Mouse (Mus musculus) spleen, postnatal 14 days (tissue): ENCODE measurements at regions not wholly inside any gene's neighbourhood (a gene's known extent, or its start where the extent isn't known, plus 50 kb on each side); places are given as distances from the start of the nearest gene placed in this dataset.

Source experiments
- DNase-seq, 2 experiments: peaks; one replicate each; pipeline ENCODE4 v3.0.0; 2021 to 2022; ENCODE audit warnings: low spot score in 2 of 2

- DNase-seq, result no peak
These were observed 52.8 kb upstream of the Chodl start for GRCm38 (mm10) chr16:78877941-78878340.

- DNase-seq, result no peak
These were observed 71.7 kb upstream of the Chodl start for GRCm38 (mm10) chr16:78859006-78859405.

DNA sequence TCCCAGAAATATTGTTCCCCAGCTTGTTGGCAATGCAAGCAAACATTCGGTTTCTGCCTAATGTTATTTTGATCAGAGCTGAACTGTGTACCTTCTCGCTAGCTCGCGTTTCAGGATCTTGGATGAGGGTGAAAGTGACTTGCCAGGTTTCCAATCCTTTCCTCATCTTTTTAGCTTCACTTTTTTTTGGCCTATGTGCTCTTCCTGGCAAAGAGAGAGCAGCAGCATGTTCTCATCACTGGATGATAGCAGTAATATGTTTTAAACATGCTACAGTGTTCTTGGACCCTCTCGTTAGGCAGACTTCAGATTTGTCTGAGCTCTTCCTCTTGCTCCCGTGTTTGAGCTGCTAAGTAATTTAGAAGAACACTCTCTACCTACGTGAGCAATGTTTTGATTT lies 99.8 kb upstream of the Chodl start:
- no peak for DNase-seq

GRCm38 (mm10) chr16:78827739-78828138 lies 103.0 kb upstream of the Chodl start:
- DNase-seq, result no peak

DNA sequence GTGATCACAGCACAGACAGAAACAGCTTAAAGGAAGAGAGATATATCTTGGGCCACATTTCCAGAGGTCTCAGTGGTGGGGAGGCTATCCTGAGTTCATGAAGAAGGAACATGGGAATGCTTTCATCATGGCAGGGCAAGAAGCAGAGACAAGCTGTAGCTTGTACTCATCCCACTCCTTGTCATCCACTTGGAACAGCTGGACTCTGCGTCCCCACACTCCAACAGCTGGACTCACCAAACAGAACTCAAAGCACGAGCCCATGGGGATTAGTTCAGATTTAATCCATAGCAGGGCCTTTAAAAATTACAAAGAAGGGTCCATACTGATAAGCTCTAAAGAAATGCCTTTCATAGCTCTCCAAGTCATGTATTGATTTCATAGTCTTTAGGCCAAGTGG lies 140.7 kb upstream of the Chodl start:
- no peak for DNase-seq

DNA sequence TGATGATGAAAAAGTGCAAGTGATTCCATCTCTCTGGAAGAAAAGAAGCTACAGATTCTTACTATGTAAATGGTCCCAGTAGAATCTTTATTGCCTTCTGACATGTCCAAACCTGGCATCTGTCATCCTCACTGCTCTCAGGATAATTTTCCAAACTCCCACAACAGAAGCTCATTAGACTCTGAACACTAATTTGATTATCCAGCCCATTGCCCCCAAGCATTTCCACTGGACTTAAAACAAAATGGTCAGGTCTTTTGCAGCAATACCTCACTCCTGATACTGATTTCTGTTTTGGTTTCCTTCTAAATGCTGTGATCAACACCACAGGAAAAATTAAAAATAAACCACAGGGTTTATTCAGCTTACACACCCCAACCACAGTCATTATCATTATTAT lies 171.5 kb upstream of the Chodl start:
- DNase-seq, result no peak

GRCm38 (mm10) chr16:78737902-78738301 lies 161.4 kb upstream of the D16Ertd472e start:
- DNase-seq, result no peak

GRCm38 (mm10) chr16:78730583-78731501 lies 154.3 kb upstream of the D16Ertd472e start:
- no peak for DNase-seq

GRCm38 (mm10) chr16:78725541-78725940 lies 149.0 kb upstream of the D16Ertd472e start:
- DNase-seq, result no peak

DNA sequence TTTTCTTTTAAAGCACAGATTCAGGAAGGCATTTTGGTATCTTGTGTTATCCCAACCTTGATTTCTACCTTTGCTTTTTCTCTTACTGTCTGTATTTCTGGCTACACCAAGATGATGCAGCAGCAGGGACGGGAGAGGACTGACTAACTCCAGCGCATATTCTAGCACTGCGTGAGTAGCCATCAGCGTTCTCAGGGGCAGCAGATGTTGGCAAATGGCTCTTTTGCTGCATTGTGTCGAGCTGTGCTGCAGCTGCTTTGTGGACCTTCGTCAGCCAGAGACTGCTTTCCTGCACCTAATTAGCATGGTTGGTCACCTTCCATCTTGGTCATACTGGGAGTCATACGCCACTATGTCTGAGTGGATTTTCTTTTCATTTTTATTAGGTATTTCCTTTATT lies 133.4 kb upstream of the D16Ertd472e start:
- DNase-seq, result no peak

DNA sequence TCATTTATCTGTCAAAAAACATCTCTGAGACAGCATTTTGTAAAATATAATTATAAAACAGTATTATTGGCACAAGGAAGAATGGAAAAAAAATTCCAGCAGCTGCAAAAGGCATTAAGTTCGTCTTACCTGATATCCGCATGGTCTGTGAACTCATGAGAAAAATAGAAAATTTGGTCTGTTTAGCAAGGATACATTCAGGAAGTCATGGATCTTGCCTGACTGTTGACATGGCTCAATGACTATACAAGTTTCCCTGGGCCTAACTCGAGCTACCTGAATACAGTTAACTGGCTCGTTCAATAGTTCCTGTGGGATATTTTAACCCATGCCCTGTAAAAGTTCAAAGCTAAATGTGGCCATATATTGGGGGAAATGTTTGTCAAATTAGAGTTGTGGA lies 131.1 kb upstream of the D16Ertd472e start:
- DNase-seq, result no peak

DNA sequence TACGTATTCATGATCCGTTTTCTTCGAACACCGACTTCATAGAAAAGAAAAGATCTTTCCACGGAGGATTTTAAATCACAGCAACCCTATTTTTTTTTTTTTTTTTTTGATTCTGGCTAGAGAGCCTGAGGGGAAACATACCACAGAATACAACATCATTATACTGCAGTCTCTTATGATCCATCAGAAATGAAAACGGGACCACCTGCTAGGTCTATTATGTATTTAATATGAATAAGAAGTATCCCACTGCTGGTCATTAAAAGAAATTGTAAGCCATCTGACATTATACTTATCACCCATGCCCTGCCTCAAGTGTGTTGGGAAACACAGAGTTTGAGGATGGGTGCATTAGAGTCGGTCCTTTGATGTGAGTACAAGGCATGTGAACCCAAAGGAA lies 130.7 kb upstream of the D16Ertd472e start:
- no peak for DNase-seq

DNA sequence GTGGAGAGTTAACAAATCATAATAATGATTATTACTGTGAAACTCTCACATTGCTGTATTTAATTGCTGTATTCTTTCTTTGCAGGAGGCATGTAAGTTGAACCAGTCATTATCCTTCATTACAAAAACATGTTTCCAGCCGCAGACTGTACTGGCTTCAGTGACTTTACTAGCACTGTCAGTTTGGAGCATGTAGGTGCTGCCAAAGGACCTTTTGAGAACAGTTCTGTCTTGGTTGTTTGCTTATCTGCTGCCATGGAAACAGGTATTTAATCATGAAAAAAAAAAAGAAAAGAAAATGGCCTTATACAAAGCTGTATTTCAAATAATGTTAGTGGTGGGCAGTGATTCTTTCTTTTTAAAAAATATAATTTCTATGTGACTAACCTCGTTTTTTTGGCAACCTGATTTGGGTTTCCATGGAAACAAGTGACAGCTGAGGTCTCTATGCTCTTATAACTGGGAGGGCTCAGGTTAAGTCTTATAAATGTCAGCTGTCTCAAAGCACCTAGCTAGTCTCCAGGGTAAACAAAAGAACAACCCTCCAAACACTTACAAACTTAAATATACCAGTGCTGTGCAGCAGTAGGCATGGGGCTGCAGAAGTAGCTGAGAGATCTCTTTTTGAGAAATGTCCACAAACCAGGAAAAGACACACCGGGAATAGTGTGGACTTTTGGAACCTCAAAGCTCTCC lies 121.2 kb upstream of the D16Ertd472e start:
- no peak for DNase-seq

DNA sequence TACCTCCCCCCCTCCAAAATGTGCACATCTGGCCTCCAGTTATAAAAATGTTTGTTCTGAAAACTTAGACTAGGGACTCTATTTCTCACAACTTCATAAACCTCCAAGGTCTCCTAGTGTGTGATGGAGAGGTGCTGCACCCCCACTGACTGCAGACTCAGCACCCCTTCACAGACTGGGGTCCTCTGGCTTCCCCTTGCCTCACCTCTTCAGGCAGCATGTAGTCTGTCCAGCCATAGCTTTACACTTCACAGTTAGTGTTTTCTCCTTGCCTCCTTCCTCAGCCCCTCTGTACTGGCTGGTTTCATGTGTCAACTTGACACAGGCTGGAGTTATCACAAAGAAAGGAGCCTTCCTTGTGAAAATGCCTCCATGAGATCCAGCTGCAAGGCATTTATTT lies 111.7 kb upstream of the D16Ertd472e start:
- DNase-seq, result no peak

DNA sequence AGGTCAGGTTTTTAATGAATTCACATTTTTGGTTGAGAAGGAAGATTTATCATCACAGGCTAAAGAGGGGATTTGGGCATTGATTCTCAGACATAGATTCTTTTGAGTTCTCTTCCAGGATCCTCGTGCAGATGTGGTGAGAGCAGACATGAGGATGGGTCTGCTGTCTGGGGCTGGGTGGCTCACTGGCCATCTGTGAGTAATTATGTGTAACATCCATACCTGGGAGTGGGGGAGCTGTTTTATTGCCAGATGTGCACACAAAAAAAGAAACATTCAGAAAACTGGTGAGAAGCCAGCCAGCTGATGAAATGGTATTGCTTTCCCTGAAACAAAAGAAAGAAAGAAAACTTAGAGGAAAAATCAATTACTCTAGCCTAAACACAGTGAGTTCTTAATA lies 108.7 kb upstream of the D16Ertd472e start:
- DNase-seq, result no peak

GRCm38 (mm10) chr16:78684031-78684430 lies 107.5 kb upstream of the D16Ertd472e start:
- DNase-seq, result no peak

- no peak for DNase-seq
These were observed 84.6 kb upstream of the D16Ertd472e start for GRCm38 (mm10) chr16:78661126-78661525.

DNA sequence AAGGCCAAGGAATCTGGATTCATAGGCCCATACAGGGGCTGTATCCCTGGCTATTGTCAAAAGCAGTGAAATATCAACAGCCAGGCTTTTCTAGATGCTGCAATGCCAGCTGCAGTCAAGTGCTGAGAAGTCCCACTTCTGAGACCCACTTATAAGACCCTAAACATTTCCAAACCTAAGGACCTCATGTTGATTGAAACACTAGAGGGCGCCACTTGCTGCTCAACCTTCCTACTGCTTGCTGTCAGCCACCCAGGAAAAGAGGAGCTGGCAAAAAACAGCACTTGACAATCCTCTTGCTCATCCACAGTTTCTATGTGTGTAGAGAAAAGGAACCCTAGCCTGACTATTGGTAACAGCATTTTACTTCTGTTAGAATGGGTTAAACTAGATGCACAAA lies 68.2 kb upstream of the D16Ertd472e start:
- DNase-seq, result no peak

DNA sequence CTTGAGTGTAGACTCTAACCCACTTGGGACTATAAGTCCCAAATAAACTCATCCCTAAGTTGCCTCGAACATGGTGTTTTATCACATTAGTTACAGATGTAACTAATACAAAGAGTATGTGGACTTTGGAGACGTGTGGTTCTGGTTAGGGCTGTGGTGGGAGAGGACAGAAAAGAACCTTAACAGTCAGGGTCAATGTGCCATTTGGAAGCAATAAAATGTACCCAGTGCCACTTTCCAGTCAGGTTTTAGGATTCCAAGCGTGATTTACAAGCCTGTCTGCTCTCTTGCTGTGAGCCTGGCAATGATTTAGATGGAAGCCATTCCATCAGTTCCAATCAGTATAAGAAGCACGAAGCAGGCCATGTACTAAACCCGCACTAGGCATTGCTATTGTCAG lies 65.2 kb upstream of the D16Ertd472e start:
- no peak for DNase-seq

DNA sequence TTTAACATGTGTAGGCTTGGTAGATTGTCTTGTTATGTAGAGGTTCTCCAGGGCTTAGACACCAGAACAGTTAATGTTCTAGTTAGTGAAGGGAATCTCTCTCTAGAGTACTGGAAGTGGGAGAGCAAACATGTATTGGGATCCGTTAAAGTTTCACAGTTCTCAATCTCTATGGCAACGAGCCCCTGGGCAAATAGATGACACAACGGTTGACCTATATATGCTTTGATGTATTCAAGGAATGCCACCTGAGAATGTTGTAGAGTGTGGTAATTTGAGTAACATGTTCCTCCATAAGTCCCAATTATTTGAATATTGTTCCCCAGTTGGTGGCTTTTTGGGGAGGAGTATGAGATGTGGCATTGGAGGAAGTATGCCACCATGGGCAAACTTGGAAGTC lies 64.7 kb upstream of the D16Ertd472e start:
- no peak for DNase-seq

DNA sequence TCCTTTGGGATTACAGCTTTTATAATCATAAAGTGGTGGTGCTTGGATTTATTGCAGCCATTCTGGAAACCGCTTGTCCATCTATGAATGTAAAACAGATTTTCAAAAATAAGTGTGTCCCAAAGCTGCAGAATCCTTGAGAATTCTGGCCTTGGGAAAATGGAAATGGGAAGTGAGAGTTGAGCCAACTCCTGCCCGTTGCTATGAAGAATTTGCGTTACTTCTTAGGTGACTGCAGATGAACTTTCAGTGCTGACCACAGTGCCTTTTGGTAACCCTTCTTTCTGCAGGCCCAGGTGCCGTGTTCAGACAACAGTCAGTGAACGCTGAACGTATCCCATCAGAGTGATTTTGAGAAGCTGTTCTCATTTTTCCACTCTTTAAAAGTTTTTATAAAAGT lies 60.9 kb upstream of the D16Ertd472e start:
- no peak for DNase-seq

DNA sequence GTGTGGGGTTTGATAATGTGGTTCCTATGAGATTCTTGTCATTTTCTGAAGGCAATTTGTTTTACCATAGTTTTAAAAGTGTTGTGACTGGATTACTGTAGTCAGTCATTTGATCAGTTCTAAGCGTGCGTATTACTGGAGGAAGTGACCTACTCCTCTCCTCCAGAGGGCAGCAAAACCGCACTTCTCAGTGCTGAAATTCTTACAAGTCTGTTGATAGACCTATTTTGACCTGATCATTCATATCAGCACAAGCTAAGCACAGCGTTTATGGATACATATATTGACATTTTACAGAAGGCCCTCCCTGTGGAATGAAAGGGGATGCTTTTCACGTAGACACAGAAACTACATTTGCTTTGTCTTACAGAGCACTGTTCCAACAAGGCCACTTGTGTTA lies 60.5 kb upstream of the D16Ertd472e start:
- no peak for DNase-seq

DNA sequence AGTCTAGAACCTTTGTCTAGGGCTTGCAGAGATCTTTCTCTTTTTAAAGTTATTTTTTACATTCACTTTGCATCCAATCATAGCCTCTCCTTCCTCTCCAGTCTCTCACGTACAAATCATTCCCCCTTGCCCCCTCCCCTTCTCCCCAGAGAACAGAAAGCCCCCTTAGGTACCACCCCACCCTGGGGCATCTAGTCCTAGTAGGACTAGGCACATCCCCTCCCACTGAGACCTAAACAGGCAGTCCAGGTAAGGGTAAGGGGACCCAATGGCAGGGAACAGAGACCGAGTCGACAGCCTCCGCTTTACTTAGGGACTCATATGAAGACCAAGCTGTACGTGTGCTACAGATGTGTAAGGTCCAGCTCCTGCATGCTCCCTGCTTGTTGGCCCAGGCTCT lies 59.3 kb upstream of the D16Ertd472e start:
- no peak for DNase-seq
